Mouse (Mus musculus) brain, embryonic 14.5 days (tissue): ENCODE measurements around the gene Lrig2. TPM values are rescaled to one million over a fixed set of nuclear protein-coding genes. Genes with fewer than 3 reads are reported as not detected.
A peak's percentile ranks its signal among the peaks of the same experiment; 100 is the strongest.

Source experiments
- DNase-seq: peaks from one replicate; pipeline ENCODE4 v3.0.0-alpha.2; 2011; ENCODE audit warnings: low read depth
- CTCF ChIP-seq: fragments of 200-500 bp; IDR thresholded peaks from 2 replicates; pipeline ENCODE4 v1.5.1; 2012; ENCODE audit warnings: inconsistent platforms, mild to moderate bottlenecking, moderate library complexity, borderline replicate concordance; ENCODE audit not compliant: insufficient read depth, insufficient read length; ENCODE audit errors: extremely low read depth
- POLR2A ChIP-seq: fragments of 200-500 bp; IDR thresholded peaks from 2 replicates; pipeline ENCODE4 v1.6.1; 2012; ENCODE audit warnings: mild to moderate bottlenecking, inconsistent platforms, borderline replicate concordance; ENCODE audit not compliant: poor library complexity, insufficient read depth, insufficient read length, severe bottlenecking; ENCODE audit errors: extremely low read depth
- polyA plus RNA-seq: library from polyadenylated mRNA; depleted of rRNA; stranded (reverse); fragments of >200 nt; gene quantifications from 2 replicates; pipeline ENCODE4 v1.2.3, GENCODE M21; 2012; rRNA removed

Lrig2 gene
- polyA plus RNA-seq = 25.2 and 30.3 TPM in 2 replicates

DNA sequence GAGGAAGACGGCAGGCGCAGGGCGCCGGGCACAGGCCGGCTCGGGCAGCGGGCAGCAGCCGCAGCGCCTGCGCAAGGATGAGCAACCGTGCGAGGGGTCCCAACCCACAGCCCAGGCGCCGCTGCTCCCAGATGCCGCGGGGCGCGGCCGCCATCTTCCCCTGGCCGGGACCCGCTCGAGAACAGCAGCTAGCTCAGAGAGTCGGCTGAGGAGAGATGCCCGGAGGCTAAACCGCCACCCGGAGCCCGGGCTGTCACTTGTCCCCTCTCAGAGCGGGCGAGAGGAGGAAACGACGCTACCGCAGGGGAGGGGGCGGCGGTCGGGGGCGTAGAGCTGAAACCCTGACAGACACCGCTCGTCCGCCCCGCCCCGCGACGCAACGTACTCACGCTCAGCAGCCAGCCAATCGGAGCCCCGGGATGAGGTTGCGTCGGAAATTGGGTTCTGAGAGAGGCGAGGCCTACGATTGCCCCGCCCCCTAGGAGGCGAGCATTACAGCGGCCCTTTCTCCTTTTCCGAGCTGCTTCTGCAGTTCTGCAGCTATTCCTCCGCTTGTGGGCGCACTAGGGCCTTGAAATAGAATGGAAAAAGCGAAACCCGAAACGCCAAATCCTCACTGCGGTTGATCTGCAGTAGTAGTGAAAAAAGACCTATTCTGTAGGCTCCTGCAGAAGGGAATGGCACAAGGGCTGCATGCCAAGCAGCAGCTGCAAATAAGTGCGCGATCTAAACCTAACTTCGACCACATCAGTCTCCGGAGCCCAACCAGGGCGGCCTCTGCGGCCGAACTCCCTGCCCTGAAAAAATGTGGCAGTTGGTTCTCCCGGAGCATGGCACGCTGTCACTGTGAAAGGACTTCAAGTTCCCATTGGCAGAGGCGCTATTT lies at the start of gene Lrig2:
TSS of gene Lrig2 (minus strand) at position 381 of the 886 bp plus-strand sequence.
- peak; percentile 100 for DNase-seq
- peak; percentile 77 for TF ChIP-seq CTCF
- TF ChIP-seq POLR2A = peak; percentile 81

DNA sequence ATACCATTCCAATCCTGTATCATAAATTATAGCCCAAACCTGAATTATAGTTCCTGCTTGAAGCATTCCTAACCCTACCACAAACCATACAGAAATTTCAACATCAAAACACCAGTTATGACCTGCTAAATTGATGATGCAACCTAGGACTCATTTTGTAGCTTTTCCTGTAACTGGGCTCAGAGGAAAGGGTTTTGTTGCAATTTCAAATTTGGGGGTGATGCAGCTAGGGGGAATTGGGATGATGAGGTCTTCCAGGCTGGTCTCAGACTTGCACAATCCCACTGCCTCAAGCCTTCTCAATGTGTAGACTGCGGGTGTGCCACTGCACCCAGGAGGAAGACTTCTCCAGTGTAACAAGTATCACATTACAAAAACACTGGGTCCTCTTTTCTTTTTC lies 44.9 kb upstream of the Lrig2 start:
- DNase-seq = no peak
- no peak for TF ChIP-seq POLR2A
- no peak for TF ChIP-seq CTCF

DNA sequence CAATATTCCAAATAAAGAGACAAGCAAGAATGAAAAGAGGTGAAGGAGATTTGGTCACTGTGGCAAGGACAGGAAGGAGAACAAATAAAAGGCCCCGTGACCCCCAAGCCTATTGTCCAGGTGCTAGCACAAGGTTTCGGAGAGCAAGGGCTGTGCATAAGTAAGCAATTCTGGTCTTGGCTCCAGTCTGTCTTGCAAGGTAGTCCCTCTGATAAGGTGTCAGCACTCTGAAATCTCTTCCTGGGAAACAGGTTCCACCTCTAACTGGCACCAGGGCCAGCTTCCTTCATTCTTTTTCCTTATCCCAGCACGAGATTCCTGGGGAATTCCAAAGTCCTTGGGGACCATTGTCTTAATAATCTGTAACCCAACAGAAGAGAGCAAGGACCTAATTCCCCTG lies 38.9 kb upstream of the Lrig2 start:
- TF ChIP-seq CTCF = no peak

DNA sequence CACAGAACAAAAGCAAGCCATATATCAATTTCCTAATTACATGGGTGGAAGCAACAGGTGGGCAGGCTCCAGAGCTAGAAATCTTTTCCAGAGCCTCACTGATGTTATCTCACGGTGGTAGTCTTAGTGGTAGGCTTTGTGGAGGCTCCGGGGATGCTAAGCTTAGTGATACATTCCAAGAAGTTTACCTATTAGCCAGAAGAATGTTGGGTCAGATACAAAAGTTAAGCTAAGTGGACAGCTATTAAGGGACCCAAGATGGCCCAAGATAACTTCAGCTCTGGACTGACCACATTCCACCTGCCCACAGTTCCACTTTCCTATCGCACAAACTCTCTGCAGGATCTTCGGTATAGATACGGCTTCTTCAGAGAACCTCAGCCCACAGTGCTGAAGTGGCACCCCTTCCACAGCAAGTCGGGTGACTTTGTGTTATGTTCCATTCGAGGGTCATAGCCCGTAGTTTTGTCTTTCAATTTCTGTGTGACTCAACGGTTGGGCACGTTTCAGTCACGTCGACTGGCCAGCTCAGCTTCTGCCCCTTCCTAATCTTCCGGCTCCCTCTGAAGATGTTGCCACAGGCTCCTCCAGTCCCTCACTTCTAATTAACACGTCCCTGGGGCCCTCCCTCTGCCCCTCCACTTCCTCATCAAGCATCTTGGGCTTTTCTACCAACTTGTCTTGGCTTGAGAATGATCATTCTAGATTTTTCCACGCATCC lies 36.8 kb upstream of the Lrig2 start:
- no peak for TF ChIP-seq CTCF
- no peak for TF ChIP-seq POLR2A

More for the DNA sequence above, 38.9 kb upstream of the Lrig2 start:
- DNase-seq = no peak

DNA sequence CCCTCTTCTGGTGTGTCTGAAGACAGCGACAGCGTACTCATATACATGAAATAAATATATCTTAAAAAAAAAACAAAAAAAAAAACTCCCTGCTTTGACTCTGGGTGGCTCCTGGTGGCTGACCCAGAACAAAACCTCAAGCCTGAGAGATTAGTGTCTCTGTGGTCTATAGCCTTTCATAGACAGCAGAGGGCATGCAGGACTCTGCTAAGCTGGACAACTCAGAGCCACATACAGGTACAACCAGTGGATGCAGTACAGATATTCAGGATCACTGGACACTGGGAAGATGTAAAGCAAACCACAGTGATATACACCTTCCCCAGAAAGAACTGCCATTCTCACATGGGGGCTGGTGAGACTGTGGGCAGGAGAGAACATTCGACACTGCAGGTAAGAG lies 32.1 kb upstream of the Lrig2 start:
- no peak for DNase-seq
- TF ChIP-seq CTCF = no peak
- no peak for TF ChIP-seq POLR2A

More for the DNA sequence above, 36.8 kb upstream of the Lrig2 start:
- DNase-seq = no peak

DNA sequence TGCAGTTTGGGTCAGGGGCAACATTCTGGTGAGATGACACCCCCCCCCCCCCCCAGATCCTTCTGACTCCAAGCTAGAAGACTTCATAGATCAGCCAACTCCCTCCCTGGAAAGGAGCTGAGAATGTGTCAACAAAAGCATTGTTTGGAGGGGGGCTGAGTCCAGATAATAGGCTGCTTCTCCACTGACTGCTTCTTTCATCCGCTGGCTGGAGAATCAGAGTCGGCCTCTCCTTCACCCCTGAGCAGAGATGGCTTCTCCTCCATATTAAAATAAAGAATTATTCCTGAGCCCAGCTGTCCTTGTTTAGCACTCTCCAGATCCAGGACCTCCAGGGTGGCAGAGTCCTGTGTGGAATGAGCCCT lies 30.3 kb upstream of the Lrig2 start:
- peak; percentile 20 for DNase-seq

DNA sequence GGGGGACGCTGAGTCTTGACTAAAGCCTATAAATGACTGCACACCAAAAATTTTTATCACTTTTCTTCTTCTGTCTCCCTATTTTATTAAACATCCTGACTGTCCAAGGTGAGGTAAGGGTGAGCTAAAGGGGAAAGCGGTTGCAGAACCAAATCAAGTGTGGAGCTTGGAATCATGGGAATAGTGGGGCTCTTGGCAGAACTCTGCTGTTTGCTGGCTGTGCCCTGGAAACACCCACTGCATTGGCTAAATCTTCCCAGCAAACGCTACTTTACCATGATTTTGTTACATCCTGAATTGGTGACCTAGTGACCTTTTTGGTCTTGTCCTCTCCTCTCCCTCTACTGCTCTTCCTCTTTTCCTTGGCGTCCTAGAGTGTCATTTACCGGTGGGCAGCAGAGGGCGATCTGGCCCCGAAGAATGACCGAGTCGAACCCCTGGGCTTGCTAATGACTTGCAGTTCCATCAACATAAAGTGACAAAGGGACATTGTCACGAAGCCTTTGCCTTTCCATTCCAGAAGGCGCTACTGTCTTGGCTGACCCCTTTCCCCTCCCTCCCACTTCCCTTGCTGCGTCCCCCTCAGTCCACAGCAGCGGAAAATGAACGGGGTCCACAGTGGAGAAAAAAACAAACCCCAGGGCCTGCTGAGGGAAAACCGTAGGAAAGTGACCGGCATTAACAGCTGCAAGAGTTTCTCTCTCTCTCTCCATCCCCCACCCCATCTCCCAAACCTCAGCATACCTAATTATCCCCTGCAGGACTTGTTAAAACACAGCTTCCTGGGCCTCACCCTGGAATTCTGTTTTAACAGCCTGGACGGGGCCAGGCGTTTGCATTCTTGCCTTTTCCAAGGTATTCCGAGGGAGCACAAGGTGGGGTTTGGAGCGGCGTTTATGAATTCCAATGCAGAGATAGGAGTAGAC lies 29.7 kb upstream of the Lrig2 start:
- peak; percentile 84 for DNase-seq
- TF ChIP-seq CTCF = peak; percentile 86
- no peak for TF ChIP-seq POLR2A

More for the DNA sequence above, 30.3 kb upstream of the Lrig2 start:
- TF ChIP-seq CTCF (no peak), POLR2A (no peak)

DNA sequence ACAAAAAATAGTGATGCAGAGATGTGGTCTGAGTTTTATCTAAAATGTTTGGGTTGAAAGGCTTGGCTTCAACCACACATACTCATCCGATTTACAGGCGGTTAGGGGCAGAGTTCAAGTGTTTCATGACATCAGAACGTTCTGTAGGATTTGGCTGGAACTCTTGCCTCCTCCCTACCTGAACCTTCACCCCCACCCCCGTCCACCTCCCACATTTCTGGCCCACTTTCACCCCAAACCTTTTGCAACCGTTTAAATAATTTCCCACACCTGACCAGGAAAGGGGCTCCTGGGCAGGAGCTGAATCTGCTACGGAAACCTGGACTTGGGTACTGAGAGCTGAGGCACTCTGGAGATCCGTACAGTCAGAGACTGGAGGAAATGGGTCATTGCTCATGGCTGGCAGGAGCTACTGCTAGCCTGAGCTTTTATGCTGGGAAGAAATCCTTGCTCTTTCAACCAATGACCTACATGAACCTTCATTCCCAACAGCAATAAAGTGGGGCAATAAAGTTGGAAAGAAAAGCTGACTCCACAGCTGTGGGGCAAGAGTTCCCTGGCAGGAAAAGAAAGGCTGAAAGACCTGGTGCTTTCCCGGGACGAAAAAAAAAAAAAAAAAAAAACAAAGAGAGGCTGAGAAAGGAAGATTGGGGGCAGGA lies 28.9 kb upstream of the Lrig2 start:
- TF ChIP-seq POLR2A = no peak
- TF ChIP-seq CTCF = no peak

DNA sequence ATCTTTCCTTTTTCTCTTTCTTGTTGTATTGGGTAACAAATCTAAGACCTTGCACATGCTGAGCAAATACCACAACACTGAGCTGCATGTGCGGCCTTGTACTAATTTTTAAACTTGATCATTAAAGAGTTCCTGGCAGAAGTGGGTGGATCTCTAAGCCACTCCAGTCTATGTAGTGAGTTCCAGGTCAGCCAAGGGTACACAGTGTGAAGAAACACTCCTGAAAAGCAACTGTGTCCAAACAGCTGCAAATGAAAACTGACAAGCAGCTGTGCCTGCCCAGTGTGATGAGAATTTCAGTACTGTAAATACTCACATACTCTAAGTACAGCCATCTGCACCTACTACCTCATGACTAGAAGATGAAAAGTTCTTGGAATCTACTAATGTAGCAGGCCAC lies 21.5 kb upstream of the Lrig2 start:
- TF ChIP-seq CTCF (no peak), POLR2A (no peak)
- no peak for DNase-seq

More for the DNA sequence above, 28.9 kb upstream of the Lrig2 start:
- DNase-seq = no peak

DNA sequence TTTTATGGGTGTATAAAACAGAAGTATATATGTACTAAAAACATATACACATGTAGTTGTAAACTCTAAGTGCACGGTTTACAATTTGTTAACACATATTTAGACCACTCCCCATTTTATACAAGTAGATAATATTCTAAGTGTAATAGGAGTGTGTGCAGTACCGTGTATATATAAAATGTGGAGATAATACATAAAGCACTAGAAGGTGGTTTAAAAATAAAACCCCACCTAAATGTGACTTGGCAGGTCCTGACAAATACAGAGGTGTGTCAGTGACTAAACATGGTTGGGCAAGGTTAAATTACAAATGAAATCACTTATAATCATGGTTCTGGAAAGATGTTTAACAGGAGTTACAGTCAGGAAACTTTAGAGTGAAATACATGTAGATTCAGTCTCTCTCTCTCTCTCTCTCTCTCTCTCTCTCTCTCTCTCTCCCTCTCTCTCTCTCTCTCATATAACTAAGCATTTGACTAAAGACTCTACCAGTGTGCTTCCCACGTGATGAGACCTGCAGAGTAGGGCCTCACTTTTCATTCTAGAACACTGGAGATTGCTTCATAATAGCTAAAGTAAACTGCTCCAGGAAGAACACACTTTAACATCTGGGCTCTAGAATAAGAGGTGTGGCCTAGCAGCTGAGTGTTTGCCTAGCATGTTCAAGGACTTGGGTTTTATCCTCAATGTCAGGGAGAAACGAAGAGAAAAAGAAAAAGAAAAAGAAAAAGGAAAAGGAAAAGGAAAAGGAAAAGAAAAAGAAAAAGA lies 14.6 kb upstream of the Lrig2 start:
- no peak for DNase-seq
- TF ChIP-seq CTCF (no peak), POLR2A (no peak)

DNA sequence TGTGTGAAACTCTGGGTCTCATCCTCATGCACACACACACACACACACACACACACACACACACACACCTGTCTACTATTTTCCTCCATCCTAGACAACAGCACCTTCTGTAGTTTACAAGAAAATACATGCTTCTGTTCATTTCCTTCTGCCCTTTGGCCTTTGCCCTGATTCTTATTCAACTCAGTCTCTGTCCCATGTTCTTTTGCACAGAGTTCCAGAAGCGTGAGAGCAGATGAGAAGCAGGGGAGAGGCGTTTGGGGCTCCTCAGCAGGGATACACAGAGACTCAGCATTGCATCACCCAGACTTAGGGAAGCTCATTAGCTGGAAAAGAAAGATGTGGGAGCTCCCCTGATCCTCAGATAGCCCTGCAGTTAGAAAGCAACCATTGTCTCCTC lies 13.8 kb upstream of the Lrig2 start:
- TF ChIP-seq POLR2A (no peak), CTCF (no peak)
- DNase-seq = no peak
